ENCODE assay signal across 8 mouse cellular contexts in the genomic region with DNA sequence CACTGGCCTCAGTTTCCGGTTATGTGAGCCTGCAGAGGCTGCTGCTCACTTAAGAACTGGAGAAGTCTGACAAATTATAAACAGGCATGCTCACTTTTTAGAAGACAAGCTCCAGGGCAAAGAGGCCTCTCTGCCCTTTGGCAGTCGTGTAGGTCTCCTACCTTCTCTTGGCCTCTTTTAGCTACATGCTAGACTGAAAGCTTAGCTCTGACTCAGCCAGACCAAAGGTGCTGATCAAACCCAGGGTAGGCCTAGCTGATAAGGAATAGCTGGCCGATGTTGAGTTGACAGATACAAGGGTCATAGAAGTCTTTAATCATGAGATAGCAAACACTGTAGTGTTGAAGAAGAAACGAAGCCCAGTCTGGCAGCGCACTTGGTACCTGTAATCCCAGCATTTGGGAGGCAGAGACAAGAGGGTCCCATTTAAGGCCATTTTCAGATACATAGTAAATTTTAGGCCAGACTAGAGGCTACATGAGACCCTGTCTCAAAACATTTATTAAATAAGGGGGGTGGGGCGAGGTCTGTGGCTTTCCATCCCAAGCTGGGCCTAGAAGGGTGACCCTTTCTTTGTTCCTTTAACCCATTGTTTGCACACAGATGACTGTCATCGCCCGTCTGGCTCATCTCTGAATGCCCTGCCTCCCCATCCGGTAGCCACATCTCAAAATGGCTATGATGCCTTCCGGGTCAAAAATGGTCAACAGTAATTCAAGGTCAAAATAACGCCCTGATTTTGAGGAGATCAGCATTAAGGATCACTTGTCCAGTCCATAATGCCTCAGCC.
DNase-seq lines count a peak whose midpoint lies in the region; ATAC-seq and TF ChIP-seq lines count a peak whose summit lies in the region.

No protein-coding gene starts in this region.

- H3K9me3 ChIP-seq in kidney, embryonic 16.5 days (ENCODE audit: low read length), result no peaks in the 10 kb centered on the region
- H3K9me3 ChIP-seq in embryonic facial prominence, embryonic 12.5 days, result no peaks in the 10 kb centered on the region
- H3K9me3 ChIP-seq in intestine, embryonic 16.5 days (ENCODE audit: control insufficient read depth, low read length), result no peaks in the 10 kb centered on the region

- no peak overlapping the region for H3K4me2 ChIP-seq in kidney, embryonic 16.5 days (replicated peaks; ENCODE audit: low read depth, low read length)
- H3K4me2 ChIP-seq in embryonic facial prominence, embryonic 12.5 days (replicated peaks), result no peak overlapping the region
- H3K4me2 ChIP-seq in intestine, embryonic 16.5 days (ENCODE audit: low read depth, low read length), result peak overlapping the region; percentile 20; the same call in 1 of the 2 replicates
- peak overlapping the region; percentile 20 for H3K4me2 ChIP-seq in myocyte (ENCODE audit: low read depth)

- no peak overlapping the region for H3K4me3 ChIP-seq in kidney, embryonic 16.5 days (ENCODE audit: low read length)
- H3K4me3 ChIP-seq in embryonic facial prominence, embryonic 12.5 days, result no peak overlapping the region
- H3K4me3 ChIP-seq in intestine, embryonic 16.5 days (ENCODE audit: low read length), result no peak overlapping the region
- no peak overlapping the region for H3K4me3 ChIP-seq in myocyte
- H3K4me3 ChIP-seq in lung, adult 2 months (replicated peaks; ENCODE audit: extremely low read depth, low read depth, low read length), result no peak overlapping the region

- no peak for DNase-seq in kidney, adult 18-20 months
- no peak for DNase-seq in layer of hippocampus, adult 18-20 months (ENCODE audit: low spot score in 2 of 2)
- DNase-seq in cerebellum, postnatal 10 days, result no peak
- DNase-seq in lung, adult 2 months, result no peak

- H3K4me1 ChIP-seq in kidney, embryonic 16.5 days (ENCODE audit: insufficient read depth, low read length), result peaks cover 96% of the 10 kb centered on the region
- H3K4me1 ChIP-seq in embryonic facial prominence, embryonic 12.5 days, result peaks cover 96% of the 10 kb centered on the region
- H3K4me1 ChIP-seq in intestine, embryonic 16.5 days (ENCODE audit: control insufficient read depth, insufficient read depth, low read length), result peaks cover 86% of the 10 kb centered on the region
- peaks cover 31% of the 10 kb centered on the region for H3K4me1 ChIP-seq in lung, adult 2 months (ENCODE audit: control insufficient read depth, insufficient read depth, low read length)

- H3K27ac ChIP-seq in kidney, embryonic 16.5 days (ENCODE audit: low read length), result peak overlapping the region; percentile 84
- H3K27ac ChIP-seq in embryonic facial prominence, embryonic 12.5 days, result peak overlapping the region; percentile 73
- peak overlapping the region; percentile 90 for H3K27ac ChIP-seq in intestine, embryonic 16.5 days (ENCODE audit: low read length)

- H3ac ChIP-seq in myocyte (ENCODE audit: control insufficient read depth, insufficient read length), result no peak overlapping the region

- no peaks in the 10 kb centered on the region for H3K36me3 ChIP-seq in kidney, embryonic 16.5 days (ENCODE audit: insufficient read depth, low read length)
- H3K36me3 ChIP-seq in embryonic facial prominence, embryonic 12.5 days, result no peaks in the 10 kb centered on the region
- H3K36me3 ChIP-seq in intestine, embryonic 16.5 days (ENCODE audit: control insufficient read depth, insufficient read depth, low read length), result no peaks in the 10 kb centered on the region
- H3K36me3 ChIP-seq in myocyte (ENCODE audit: control insufficient read depth, insufficient read depth), result no peaks in the 10 kb centered on the region

- no peak for TF ChIP-seq CTCF in lung, adult 2 months (IDR thresholded peaks at IDR 0.05; ENCODE audit: insufficient read depth, low read length)

- peaks cover 43% of the 10 kb centered on the region for H3K79me2 ChIP-seq in myocyte (ENCODE audit: control insufficient read depth, insufficient read depth)

- no peak for ATAC-seq in kidney, embryonic 16.5 days (ENCODE audit: low FRiP score, low TSS enrichment)
- no peak for ATAC-seq in embryonic facial prominence, embryonic 12.5 days (ENCODE audit: insufficient number of reproducible peaks, insufficient read depth, low FRiP score, low TSS enrichment)
- peak; percentile 78 for ATAC-seq in intestine, embryonic 16.5 days

- peak overlapping the region; percentile 45; the same call in 1 of the 2 replicates for H3K9ac ChIP-seq in kidney, embryonic 16.5 days (replicated peaks; ENCODE audit: low read length)
- no peak overlapping the region for H3K9ac ChIP-seq in embryonic facial prominence, embryonic 12.5 days
- peak overlapping the region; percentile 39; the same call in 1 of the 2 replicates for H3K9ac ChIP-seq in intestine, embryonic 16.5 days (ENCODE audit: low read depth, low read length)

- no peak for TF ChIP-seq POLR2A in myocyte (IDR thresholded peaks at IDR 0.05; ENCODE audit: insufficient read length, low read depth)
- TF ChIP-seq POLR2A in lung, adult 2 months (IDR thresholded peaks at IDR 0.05; ENCODE audit: borderline replicate concordance, extremely low read depth, low read depth, low read length), result no peak

- WGBS in kidney, embryonic 16.5 days, result 71% methylated on average over 11 of the region's 11 CpGs
- 66% methylated on average over 11 of the region's 11 CpGs for WGBS in embryonic facial prominence, embryonic 12.5 days
- WGBS in intestine, embryonic 16.5 days, result 60% methylated on average over 11 of the region's 11 CpGs
- WGBS in lung, adult 2 months, result 75% methylated on average over 11 of the region's 11 CpGs

- H3K27me3 ChIP-seq in kidney, embryonic 16.5 days (ENCODE audit: insufficient read depth, low read length), result no peaks in the 10 kb centered on the region
- H3K27me3 ChIP-seq in embryonic facial prominence, embryonic 12.5 days, result no peaks in the 10 kb centered on the region
- H3K27me3 ChIP-seq in intestine, embryonic 16.5 days (replicated peaks; ENCODE audit: control insufficient read depth, insufficient read depth, low read length), result no peaks in the 10 kb centered on the region
- no peaks in the 10 kb centered on the region for H3K27me3 ChIP-seq in myocyte (ENCODE audit: control insufficient read depth, insufficient read depth, insufficient read length)

TF ChIP-seq in myocyte, 11 proteins besides CTCF, POLR2A, EP300 and RAD21:
- TF ChIP-seq MYOG (IDR thresholded peaks at IDR 0.05; ENCODE audit: control insufficient read depth in 1 of 3, insufficient read depth in 1 of 3, insufficient read length in 2 of 3, low read depth in 2 of 3) (no peak), TCF3 (IDR thresholded peaks at IDR 0.05; ENCODE audit: insufficient read length, low read depth) (no peak), POLR2AphosphoS2 (IDR thresholded peaks at IDR 0.05; ENCODE audit: insufficient read length, low read depth) (no peak), SRF (IDR thresholded peaks at IDR 0.05; ENCODE audit: control insufficient read depth, insufficient read length, low read depth) (no peak), MYOD1 (IDR thresholded peaks at IDR 0.05; ENCODE audit: control insufficient read depth in 1 of 3, insufficient read length in 2 of 3, low read depth in 2 of 3) (no peak)

Comparison
In these comparisons a context has a peak if more than half of its experiments do, and no peak if none do; other contexts are left out.
1. H3K4me2 ChIP-seq: peak in intestine, embryonic 16.5 days (single experiment) and myocyte (single experiment); none in kidney, embryonic 16.5 days (single experiment) and embryonic facial prominence, embryonic 12.5 days (single experiment).
2. Peak in every context shown above with its lines, with median percentiles within 50 percentile points of each other: H3K27ac ChIP-seq.